Mouse (Mus musculus) spleen, postnatal 14 days (tissue): ENCODE measurements around the gene Sema6d.

Experiments used
- DNase-seq, 2 experiments: peaks; one replicate each; pipeline ENCODE4 v3.0.0; 2021 to 2022; ENCODE audit warnings: low spot score in 2 of 2

Gene Sema6d

DNA sequence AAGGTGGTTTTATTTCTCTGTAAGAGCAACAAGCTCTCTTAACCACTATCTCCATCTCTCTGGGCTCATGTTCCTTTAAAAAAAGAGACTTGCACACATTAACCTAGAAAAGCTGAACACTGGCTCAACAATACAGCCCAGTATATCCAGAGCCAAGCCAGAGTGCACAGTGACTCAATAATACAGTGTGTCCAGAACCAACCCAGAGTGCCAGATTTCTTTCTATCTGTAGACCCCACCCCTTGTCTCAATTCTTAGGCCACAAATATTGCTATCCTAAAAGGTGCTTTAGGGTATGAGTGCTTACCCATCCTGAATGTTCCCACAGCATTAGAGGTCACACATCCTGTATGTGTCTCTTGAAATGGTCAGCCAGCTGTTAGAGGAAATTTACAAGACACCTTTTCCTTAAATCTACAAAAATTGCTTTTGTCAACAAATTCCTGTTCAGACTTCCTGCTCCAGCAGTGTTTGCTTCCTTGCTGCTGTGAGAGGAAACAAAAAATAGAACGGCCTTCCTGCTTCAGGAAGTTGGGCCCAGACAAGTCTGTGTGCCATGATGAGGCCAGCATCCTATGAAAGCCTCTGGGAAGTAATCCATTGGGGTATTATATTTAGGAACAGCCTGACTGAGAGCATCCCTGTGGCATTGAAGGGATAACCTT is 465.1 kb downstream of the Sema6d start:
- no peak for DNase-seq

- no peak for DNase-seq
Measured at GRCm38 (mm10) chr2:124556861-124557499, 467.2 kb downstream of the Sema6d start.

GRCm38 (mm10) chr2:124558021-124558420 is 468.3 kb downstream of the Sema6d start:
- DNase-seq, result no peak

- no peak for DNase-seq
Measured at GRCm38 (mm10) chr2:124561668-124562067, 471.9 kb downstream of the Sema6d start.

DNA sequence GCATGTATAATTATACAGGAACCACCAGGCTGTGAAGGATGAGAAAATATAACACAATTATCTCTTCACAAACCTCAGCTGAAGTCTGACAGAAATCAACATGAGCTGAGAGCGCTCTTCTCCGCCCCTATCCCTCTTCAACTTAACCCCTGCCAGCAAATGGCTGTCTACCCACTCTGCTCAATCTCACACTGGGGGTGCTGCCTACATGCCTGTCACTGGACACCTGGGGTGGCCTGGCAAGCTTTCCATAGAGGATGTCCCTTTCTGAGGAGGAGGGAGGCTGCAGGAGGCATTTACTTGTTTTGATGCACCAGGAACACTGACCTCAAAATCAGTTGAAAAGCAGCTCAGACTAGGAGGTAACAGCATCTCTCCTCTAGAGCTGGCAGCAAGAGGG is 472.3 kb downstream of the Sema6d start:
- DNase-seq, result no peak

DNA sequence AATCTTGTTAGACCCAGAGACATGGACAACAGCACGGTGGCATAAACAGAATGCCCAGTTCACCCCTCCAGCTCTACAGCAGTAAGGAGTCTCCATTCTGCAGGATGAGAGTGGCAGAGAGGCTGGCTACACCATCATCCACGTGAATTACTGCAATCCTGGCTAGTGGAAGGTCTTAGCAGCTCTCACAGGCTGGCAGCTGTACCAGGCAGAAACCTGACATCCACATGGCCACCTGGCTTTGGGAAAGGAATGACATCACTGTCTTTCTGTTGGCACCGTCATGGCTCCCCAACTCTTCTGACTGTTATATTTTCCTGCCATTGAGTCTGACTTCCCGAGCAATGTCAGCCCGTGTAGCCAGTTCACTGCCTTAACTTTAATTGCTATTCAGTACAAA is 474.0 kb downstream of the Sema6d start:
- no peak for DNase-seq

DNA sequence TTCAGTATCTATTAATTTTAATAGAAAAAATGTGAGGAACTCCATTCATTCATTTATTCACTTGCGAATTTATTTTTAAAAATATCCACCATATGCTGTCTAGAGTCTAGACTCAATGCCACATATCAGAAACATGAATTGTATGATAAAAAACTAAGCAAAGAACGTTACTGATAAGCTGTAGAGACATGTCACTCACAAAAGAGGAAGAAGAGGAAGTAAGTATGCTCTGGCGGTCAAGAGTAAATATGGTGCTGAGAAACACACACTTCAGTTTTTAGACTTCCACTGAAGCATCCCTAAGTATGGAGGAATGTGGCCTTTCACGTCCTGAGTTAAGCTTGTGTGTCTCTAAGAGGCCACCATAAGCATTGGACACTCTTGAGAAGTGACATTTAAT is 484.0 kb downstream of the Sema6d start:
- no peak for DNase-seq

DNA sequence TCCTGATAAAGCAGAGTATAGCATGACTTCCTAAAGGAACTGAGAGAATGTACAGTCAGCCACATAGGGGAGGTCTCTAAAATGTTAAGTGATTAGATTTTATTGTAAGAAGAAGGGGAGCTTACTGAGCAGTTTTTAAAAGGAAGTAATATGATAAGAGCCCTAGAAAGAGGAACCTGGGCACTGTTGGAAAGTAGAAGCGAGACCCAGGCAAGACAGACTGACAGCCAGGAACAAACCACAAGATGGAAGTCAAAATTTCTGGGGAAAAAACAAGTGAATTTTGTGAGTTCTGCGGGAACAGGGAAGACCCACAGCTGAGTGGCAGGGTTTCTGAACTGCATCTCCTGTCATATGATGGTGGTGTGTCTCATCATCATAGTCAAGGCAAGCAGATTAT is 486.3 kb downstream of the Sema6d start:
- no peak for DNase-seq

GRCm38 (mm10) chr2:124583561-124583960 is 493.8 kb downstream of the Sema6d start:
- no peak for DNase-seq

DNA sequence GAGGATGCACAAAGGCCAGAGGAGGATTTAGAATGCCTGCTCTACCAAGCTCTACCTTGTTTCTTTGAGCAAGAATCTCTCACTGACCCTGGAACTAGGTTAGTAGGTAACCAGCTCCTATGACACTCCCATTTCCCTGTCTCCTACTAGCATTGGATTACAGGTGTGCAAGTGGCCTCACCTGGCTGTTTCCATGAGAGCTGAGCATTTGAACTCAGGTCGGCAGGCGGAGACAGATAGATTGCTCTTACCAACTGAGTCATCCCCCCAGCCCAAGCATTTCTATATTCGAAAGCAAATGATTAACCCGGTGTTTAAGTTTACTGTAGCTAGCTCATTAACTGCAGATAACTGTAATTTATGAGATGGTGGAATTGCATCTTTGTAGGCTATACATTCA is 503.0 kb downstream of the Sema6d start:
- no peak for DNase-seq

GRCm38 (mm10) chr2:124599014-124599413 is 509.2 kb downstream of the Sema6d start:
- DNase-seq, result no peak

DNA sequence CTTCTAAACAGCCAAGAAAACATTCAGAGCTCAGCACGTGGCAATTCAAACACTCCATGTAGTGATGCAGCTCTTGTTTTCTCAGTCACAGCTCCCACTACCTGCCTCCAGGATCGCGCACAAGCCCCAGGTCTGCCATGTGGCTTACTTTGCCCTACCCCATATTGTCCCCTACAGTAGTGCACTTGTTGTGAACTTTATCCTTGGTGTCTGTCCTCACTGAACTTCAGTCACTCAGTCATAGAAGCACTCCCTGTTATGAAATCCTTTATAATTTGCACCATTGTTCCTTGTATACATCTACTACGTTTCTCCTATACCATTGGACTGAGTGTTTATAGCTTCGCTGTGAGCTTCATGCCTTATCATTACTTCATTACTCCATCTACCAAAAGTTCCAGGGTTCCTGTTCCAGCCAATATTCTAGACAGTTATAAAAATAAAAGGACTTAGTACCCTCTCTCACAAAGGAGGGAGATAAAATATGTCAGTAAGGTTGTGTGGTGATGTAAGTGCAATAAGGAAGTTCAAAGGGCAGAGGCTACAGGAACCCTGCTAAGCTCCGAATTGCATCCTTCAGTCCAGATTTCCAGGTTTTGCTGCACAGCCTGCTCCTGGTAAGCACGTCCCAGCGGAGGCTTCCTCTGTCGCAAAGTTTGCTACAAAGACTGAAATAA is 512.1 kb downstream of the Sema6d start:
- no peak for DNase-seq

DNA sequence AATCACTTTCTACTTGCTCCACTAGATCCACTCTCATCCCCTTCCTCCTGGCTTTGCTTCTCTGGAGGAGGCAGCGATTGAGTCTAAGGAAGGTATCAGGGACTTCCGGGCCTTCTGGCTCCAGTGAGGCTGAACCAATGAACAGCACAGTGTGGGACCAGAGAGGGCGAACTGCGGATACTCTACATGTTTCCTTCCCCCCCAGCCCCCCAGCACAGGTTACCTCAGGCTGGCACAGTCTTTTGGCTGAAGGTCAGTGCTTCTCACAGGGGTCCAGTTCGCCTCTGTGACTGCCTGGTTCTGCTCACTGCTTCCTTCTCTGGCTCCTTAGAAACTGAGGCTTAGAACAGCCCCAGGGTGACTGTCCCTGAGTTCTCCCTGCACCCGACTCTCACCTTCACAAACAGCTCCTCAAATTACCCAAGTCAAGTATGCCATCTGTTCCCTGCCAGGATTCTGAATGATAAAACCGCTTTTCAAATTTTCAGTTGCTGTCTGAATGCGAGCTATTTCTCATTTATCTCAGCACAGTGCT is 512.7 kb downstream of the Sema6d start:
- no peak for DNase-seq

DNA sequence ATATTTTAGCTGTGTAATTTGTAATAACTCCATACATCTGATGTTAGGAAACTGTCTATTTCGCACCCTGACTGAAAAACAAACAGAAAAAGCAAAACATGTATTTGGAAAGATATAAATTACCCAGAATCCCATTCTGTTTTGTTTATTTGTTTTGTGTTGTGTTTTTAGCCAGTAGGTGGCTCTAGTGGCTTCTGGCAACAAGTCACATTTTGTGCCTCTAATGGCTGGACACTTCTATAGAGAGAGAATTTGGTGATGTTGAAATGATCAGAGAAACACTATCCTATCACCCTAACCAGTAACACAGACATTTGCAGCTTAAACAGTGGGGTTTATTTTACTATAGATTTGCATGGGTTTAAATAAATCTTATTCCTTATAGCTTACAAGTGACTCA is 515.6 kb downstream of the Sema6d start:
- DNase-seq, result no peak

DNA sequence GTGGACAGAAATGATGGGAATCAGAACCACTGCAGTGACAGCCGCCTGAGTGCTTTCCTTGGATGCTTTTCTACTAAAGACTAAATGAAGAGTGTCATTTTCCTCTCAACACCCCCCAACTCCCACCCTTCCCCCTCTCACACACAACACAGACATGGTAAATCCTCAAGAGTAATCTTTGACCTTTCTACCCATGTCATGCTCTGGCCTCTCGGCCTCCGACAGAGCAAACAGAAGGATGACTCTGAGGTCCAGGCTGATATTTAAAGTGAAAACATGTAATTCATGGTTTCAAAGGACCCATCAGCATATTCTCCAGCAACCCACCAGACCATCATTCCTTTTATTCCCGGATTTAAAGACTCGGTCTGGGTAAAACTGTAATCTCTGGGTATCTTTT is 518.2 kb downstream of the Sema6d start:
- DNase-seq, result no peak

GRCm38 (mm10) chr2:124608546-124608945 is 518.8 kb downstream of the Sema6d start:
- DNase-seq, result no peak

DNA sequence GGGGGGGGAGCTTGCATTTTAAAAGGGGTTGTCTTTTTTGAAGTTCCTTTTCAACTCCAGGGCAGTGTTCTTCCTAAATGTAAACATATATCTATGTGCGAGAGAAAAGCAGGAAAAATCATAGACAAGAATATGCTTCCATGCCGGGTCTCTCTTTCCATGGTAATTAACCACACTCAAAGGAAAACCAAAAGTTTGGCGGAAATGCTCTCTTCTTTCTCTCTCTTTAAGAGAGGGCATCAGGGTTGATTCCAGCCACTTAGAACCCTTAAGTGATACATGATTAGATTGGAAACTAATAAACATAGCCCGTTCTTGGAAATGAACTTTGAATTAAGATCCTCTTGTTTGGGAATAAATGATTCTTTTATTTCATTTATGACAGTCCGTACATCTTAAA is 519.2 kb downstream of the Sema6d start:
- no peak for DNase-seq

DNA sequence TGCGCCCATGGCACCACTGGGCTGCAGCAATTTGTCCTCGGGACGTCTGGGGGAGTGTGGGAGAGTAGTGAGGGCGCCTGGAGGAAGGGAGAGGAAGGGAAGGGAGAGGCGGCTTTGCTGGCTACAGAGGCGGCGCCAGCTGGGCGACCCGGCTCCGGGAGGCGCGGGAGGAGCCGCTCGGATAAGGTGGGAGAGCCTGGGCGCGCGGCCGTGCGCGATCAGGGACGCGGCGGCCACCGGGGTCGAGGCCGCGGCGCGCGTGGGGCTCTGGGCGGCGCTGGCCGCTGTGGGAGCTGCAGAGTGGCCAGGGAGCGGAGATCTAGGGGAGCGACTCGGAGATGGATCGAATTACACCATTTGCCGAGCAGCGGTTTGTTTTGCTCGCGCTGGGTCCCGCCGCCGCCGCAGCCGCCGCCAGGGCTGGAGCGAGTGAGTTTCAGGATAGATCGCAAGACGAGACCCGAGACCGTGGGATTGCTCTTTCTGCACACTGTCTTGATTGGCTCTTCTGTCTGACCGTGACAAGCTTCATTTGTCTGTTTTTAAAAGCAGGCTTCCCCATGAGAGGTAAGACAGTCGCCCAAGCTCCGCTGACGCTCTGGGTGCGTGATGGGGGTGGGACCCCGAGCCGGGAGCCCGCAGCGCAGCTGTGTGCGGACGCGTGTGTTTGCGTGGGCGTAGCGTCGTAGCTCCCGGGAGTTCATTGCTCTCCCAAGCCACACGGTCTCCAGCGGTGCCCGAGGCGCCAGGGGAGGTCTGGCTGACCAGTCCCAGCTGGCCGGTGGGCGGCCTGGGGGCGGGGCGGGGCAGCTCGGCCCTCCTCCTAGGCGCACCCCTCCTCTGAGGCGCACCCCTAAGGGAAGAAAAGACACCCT is 520.2 kb downstream of the Sema6d start:
- peak; percentile 10 to 13 for DNase-seq

GRCm38 (mm10) chr2:124610586-124611105 is 520.9 kb downstream of the Sema6d start:
- DNase-seq, result no peak

- no peak for DNase-seq
Measured at GRCm38 (mm10) chr2:124611226-124611625, 521.5 kb downstream of the Sema6d start.

DNA sequence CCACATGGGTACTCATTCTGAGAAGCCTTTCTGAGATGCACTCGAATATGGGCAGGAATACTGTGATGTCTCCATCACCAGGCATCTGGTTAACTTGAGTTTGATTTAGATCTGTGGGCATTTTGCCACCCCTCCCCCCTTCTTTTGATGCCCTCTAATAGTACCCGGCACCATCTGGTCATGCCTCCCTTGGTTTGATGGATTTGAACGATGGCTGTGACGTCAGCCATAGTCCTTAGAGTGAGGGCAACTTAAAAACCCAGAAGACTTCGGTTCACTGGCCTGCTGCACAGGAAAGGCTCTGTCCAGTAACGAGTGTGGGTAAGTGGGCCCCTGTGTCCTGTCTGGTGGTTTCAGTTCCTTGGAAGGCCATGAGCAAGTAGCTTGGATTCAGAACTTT is 522.5 kb downstream of the Sema6d start:
- DNase-seq, result no peak
